Mouse (Mus musculus): ENCODE data around the gene Lman1l. TPM values are rescaled to one million over a fixed set of nuclear protein-coding genes. Genes with fewer than 3 reads are reported as not detected.

Gene Lman1l
- polyA plus RNA-seq, 1 experiment from 2014 or later, result not detected

- H3K27me3 ChIP-seq (ENCODE audit: poor library complexity, severe bottlenecking), result no peaks in the 10 kb centered on the region
- 92% methylated on average over 11 of the region's 11 CpGs for WGBS
- peaks cover 89% of the 10 kb centered on the region for H3K36me3 ChIP-seq (replicated peaks)
These were observed 7.3 kb upstream of the Lman1l start for GRCm38 (mm10) chr9:57627892-57628291.

GRCm38 (mm10) chr9:57627191-57627590, 6.6 kb upstream of the Lman1l start:
- Histone ChIP-seq H3K4me3 (no peak overlapping the region), H3K27me3 (ENCODE audit: poor library complexity, severe bottlenecking) (no peaks in the 10 kb centered on the region), H3K36me3 (replicated peaks) (peaks cover 85% of the 10 kb centered on the region), H3K9me3 (no peaks in the 10 kb centered on the region), H3K27ac (no peak overlapping the region), H3K4me1 (peaks cover 20% of the 10 kb centered on the region)
- DNase-seq (ENCODE audit: extremely low spot score, low spot score), result no peak
- WGBS, result 93% methylated on average over 17 of the region's 17 CpGs

More at GRCm38 (mm10) chr9:57627892-57628291, 7.3 kb upstream of the Lman1l start:
- Histone ChIP-seq H3K4me3 (no peak overlapping the region), H3K4me1 (peaks cover 20% of the 10 kb centered on the region), H3K27ac (no peak overlapping the region), H3K9me3 (no peaks in the 10 kb centered on the region)
- no peak for DNase-seq (ENCODE audit: extremely low spot score, low spot score)

- H3K9me3 ChIP-seq, result no peaks in the 10 kb centered on the region
- peak overlapping the region; percentile 48; the same call in 1 of the 2 replicates for H3K27ac ChIP-seq
- DNase-seq (ENCODE audit: extremely low spot score, low spot score), result no peak
- no peaks in the 10 kb centered on the region for H3K27me3 ChIP-seq (ENCODE audit: poor library complexity, severe bottlenecking)
- no peak overlapping the region for H3K4me3 ChIP-seq
- H3K36me3 ChIP-seq (replicated peaks), result peaks cover 72% of the 10 kb centered on the region
- peaks cover 20% of the 10 kb centered on the region for H3K4me1 ChIP-seq
- WGBS, result 84% methylated on average over 15 of the region's 15 CpGs
These were observed 5.3 kb upstream of the Lman1l start for GRCm38 (mm10) chr9:57625674-57626500.

- no peak overlapping the region for H3K27ac ChIP-seq
- H3K4me3 ChIP-seq, result no peak overlapping the region
- DNase-seq (ENCODE audit: extremely low spot score, low spot score), result no peak
- peaks cover 20% of the 10 kb centered on the region for H3K4me1 ChIP-seq
- peaks cover 56% of the 10 kb centered on the region for H3K36me3 ChIP-seq (replicated peaks)
- whole genome bisulfite sequencing, result 84% methylated on average over 7 of the region's 7 CpGs
- no peaks in the 10 kb centered on the region for H3K9me3 ChIP-seq
- H3K27me3 ChIP-seq (ENCODE audit: poor library complexity, severe bottlenecking), result no peaks in the 10 kb centered on the region
These were observed 3.7 kb upstream of the Lman1l start for GRCm38 (mm10) chr9:57624295-57624694.

- H3K27me3 ChIP-seq (ENCODE audit: poor library complexity, severe bottlenecking), result no peaks in the 10 kb centered on the region
- DNase-seq (ENCODE audit: extremely low spot score, low spot score), result no peak
These were observed 1.7 kb downstream of the Lman1l start for GRCm38 (mm10) chr9:57618854-57619253.

DNA sequence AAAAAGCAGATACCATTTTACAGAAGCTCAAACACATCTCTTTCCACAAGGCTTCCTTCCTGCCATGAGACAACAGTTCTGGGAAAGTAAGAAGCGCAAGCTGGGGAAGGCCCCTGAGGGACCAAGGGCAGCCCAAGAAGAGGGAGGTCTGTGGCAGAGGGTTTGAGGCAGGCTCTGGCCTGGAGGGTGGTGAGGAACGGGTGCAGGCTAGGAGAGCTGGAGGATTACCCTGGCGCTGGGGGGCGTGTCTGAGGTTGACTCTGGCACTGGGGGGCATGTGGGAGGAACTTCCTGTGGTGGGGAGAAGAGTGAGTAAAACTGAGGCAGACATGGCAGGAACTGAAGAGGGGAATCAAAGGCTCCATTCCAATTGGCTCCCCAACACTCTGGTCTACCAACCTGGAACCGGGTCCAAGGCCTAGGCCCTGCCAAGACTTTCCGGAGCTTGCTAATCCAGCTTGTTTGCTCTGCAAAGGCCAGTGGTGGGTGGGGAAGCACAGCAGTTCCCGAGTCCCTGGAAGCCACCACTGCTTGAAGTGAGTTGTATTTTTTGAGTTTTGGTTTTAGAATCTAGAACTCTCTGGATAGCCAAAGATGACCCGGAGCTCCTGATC, 2.9 kb downstream of the Lman1l start:
- Histone ChIP-seq H3K36me3 (replicated peaks) (no peaks in the 10 kb centered on the region), H3K9me3 (no peaks in the 10 kb centered on the region), H3K4me1 (no peaks in the 10 kb centered on the region), H3K4me3 (no peak overlapping the region), H3K27ac (no peak overlapping the region), H3K27me3 (ENCODE audit: poor library complexity, severe bottlenecking) (no peaks in the 10 kb centered on the region)
- 79% methylated on average over 8 of the region's 8 CpGs for WGBS
- no peak for DNase-seq (ENCODE audit: extremely low spot score, low spot score)

More at GRCm38 (mm10) chr9:57618854-57619253, 1.7 kb downstream of the Lman1l start:
- Histone ChIP-seq H3K9me3 (no peaks in the 10 kb centered on the region), H3K27ac (no peak overlapping the region), H3K4me3 (no peak overlapping the region), H3K36me3 (replicated peaks) (peaks cover 2% of the 10 kb centered on the region; the same call in 1 of the 2 replicates), H3K4me1 (peaks cover 3% of the 10 kb centered on the region; the same call in 1 of the 2 replicates)
- WGBS, result 86% methylated on average over 8 of the region's 8 CpGs

GRCm38 (mm10) chr9:57614786-57615185, 5.8 kb downstream of the Lman1l start:
- Histone ChIP-seq H3K4me3 (no peak overlapping the region), H3K4me1 (peaks cover 12% of the 10 kb centered on the region), H3K27ac (no peak overlapping the region), H3K36me3 (replicated peaks) (no peaks in the 10 kb centered on the region), H3K27me3 (ENCODE audit: poor library complexity, severe bottlenecking) (no peaks in the 10 kb centered on the region), H3K9me3 (no peaks in the 10 kb centered on the region)
- 88% methylated on average over 4 of the region's 4 CpGs for WGBS
- DNase-seq (ENCODE audit: extremely low spot score, low spot score), result no peak

GRCm38 (mm10) chr9:57613975-57614374, 6.6 kb downstream of the Lman1l start:
- peaks cover 12% of the 10 kb centered on the region for H3K4me1 ChIP-seq
- DNase-seq (ENCODE audit: extremely low spot score, low spot score), result no peak
- H3K9me3 ChIP-seq, result no peaks in the 10 kb centered on the region
- H3K4me3 ChIP-seq, result no peak overlapping the region
- no peak overlapping the region for H3K27ac ChIP-seq
- WGBS, result 86% methylated on average over 7 of the region's 7 CpGs
- H3K27me3 ChIP-seq (ENCODE audit: poor library complexity, severe bottlenecking), result no peaks in the 10 kb centered on the region
- H3K36me3 ChIP-seq (replicated peaks), result no peaks in the 10 kb centered on the region

GRCm38 (mm10) chr9:57612587-57612986, 8.0 kb downstream of the Lman1l start:
- Histone ChIP-seq H3K9me3 (no peaks in the 10 kb centered on the region), H3K4me3 (no peak overlapping the region), H3K27me3 (ENCODE audit: poor library complexity, severe bottlenecking) (peaks cover 6% of the 10 kb centered on the region; the same call in 1 of the 2 replicates), H3K36me3 (replicated peaks) (no peaks in the 10 kb centered on the region), H3K4me1 (peaks cover 12% of the 10 kb centered on the region), H3K27ac (no peak overlapping the region)
- 90% methylated on average over 7 of the region's 7 CpGs for WGBS
- no peak for DNase-seq (ENCODE audit: extremely low spot score, low spot score)

DNA sequence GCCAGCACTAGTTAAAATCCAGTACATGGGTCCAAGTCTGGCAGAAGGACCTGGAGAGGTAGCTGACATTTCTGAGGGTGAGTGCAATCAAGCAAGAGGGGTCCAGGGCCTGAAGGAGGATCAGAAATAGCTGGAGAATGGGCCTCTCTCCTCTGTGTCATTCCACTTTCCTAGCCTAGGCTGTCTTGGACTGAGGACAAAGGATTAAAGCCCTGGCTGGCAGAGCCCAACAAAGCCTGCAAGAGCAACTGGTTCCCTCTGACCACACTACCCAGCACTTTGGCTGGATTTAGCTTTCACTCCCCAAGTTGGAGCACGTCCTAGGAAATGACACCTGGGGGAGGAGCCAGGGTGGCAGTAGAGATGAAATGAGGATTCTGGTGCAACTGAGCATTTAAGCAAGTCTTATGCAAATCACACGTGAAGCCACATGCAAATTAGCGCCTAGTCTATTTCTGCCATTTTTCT, 10.2 kb downstream of the Lman1l start:
- WGBS, result 55% methylated on average over 3 of the region's 3 CpGs
- no peaks in the 10 kb centered on the region for H3K36me3 ChIP-seq (replicated peaks)
- peaks cover 27% of the 10 kb centered on the region for H3K4me1 ChIP-seq
- H3K27me3 ChIP-seq (ENCODE audit: poor library complexity, severe bottlenecking), result peaks cover 24% of the 10 kb centered on the region
- H3K27ac ChIP-seq, result no peak overlapping the region
- no peak overlapping the region for H3K4me3 ChIP-seq
- no peaks in the 10 kb centered on the region for H3K9me3 ChIP-seq
- no peak for DNase-seq (ENCODE audit: extremely low spot score, low spot score)

DNA sequence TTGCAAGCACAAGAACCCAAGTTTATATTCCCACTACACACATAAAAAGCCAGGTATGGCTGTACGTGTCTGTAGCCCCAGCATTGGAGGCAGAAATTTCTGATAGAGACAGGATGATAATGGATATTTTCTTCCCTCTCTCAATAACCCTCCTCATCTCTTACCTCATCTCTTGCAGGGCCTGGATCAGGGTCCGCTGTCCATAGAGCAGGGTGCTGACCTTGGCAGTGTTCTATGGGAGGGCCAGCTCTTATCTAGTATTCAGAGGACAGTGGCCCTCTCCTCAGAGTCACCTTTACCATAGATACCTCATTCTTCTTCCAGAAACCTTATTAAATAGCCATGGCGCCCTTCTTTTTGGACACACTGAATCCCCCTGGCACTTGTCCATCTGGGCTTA, 10.8 kb downstream of the Lman1l start:
- H3K36me3 ChIP-seq (replicated peaks), result no peaks in the 10 kb centered on the region
- no peak for DNase-seq (ENCODE audit: extremely low spot score, low spot score)
- peaks cover 30% of the 10 kb centered on the region for H3K27me3 ChIP-seq (ENCODE audit: poor library complexity, severe bottlenecking)
- no peaks in the 10 kb centered on the region for H3K9me3 ChIP-seq
- H3K27ac ChIP-seq, result no peak overlapping the region
- no peak overlapping the region for H3K4me3 ChIP-seq
- WGBS, result 71% methylated on average over 3 of the region's 3 CpGs
- peaks cover 29% of the 10 kb centered on the region for H3K4me1 ChIP-seq

DNA sequence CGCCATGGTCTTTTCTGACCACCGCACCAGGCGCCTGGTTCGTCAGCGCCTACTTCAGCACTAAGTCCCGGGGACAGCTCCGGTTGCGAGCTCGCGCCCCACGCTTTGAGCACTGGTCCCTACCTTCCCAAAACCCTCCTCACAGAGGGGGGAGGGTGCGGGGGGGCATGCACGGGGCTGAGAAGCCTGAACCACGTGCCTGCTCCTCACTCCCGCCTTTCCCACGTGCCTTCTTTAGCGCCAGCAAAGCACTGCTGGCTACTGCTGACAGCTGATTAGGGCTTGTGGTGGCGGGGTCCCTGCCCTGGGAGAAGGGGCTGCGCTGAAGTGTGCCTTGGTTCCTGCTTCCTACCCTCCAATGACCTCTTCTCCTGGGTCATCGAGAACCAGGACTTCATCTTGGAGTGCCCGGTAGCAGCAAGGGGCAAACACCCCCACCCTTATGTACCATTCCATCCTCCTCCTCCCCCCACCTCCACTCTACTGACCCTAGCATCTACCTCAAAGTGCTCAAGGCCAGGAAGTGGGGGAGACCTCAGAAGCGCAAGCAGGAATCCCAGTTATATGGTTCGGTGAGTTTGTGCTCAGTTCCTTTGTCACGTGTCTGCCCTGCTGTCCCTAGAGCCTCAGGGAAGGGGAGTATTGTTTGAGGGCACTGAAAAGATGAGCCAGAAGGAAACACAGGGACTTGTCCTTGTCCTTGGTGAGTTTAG, 14.3 kb downstream of the Lman1l start, which contains the start of gene Cplx3:
TSS of gene Cplx3 (minus strand) at position 143 of the 713 bp plus-strand sequence.
- WGBS, result 6% methylated on average over 24 of the region's 24 CpGs
- peaks cover 39% of the 10 kb centered on the region for H3K4me1 ChIP-seq
- H3K4me3 ChIP-seq, result peak within 1 kb of the TSS; percentile 26; the same call in 1 of the 2 replicates
- no peaks in the 10 kb centered on the region for H3K9me3 ChIP-seq
- peak within 1 kb of the TSS; percentile 20; the same call in 1 of the 2 replicates for H3K27ac ChIP-seq
- peak; percentile 72 for DNase-seq (ENCODE audit: extremely low spot score, low spot score)
- H3K36me3 ChIP-seq (replicated peaks), result no peaks in the 10 kb centered on the region
- H3K27me3 ChIP-seq (ENCODE audit: poor library complexity, severe bottlenecking), result peaks cover 42% of the 10 kb centered on the region
